33 mouse cellular contexts compared by ENCODE assay signal in genomic region chr5:96255166-96255565, GRCm38 (mm10).
"Had no signal": no experiment of that assay in that cellular context is flagged by ENCODE, and none has a peak within 500 bp of the region (broad histone marks: within the 10 kb centered on the region; RNA-seq: fewer than 3 reads in every experiment).

No protein-coding gene starts in this region.

- H3K4me3 ChIP-seq: heart, embryonic 13.5 days; heart, embryonic 15.5 days; hindbrain, embryonic 10.5 days; hindbrain, embryonic 12.5 days; hindbrain, embryonic 13.5 days; hindbrain, embryonic 15.5 days; intestine, embryonic 15.5 days; kidney, embryonic 15.5 days; layer of hippocampus, adult 2 months; left cerebral cortex, adult 2 months had no signal

- H3K9me3 ChIP-seq: heart, embryonic 13.5 days; heart, embryonic 15.5 days; hindbrain, embryonic 10.5 days; hindbrain, embryonic 12.5 days; hindbrain, embryonic 13.5 days; hindbrain, embryonic 15.5 days; intestine, embryonic 15.5 days; kidney, embryonic 15.5 days had no signal

- H3K27me3 ChIP-seq: heart, embryonic 13.5 days; heart, embryonic 15.5 days; hindbrain, embryonic 12.5 days; hindbrain, embryonic 13.5 days; hindbrain, embryonic 15.5 days; intestine, embryonic 15.5 days; kidney, embryonic 15.5 days had no signal

- DNase-seq: heart, postnatal 10 days; heart, postnatal 14 days; heart, postnatal 36 days; heart, postnatal 4 days; kidney, adult 11 months; kidney, adult 18-20 months; kidney, adult 2 months; kidney, adult 8-10 months; kidney, adult 9 months; kidney, postnatal 10 days; kidney, postnatal 14 days; kidney, postnatal 25 days; kidney, postnatal 36 days; kidney, postnatal 4 days; layer of hippocampus, adult 9-11 months; layer of hippocampus, postnatal 36 days had no signal

- H3K4me2 ChIP-seq: heart, embryonic 13.5 days; heart, embryonic 15.5 days; hindbrain, embryonic 12.5 days; hindbrain, embryonic 13.5 days; hindbrain, embryonic 14.5 days; hindbrain, embryonic 15.5 days; intestine, embryonic 15.5 days; kidney, embryonic 15.5 days had no signal

- H3K4me1 ChIP-seq: hindbrain, embryonic 10.5 days; hindbrain, embryonic 12.5 days; hindbrain, embryonic 13.5 days; hindbrain, embryonic 15.5 days; intestine, embryonic 15.5 days; kidney, embryonic 15.5 days had no signal

- H3K27ac ChIP-seq: heart, embryonic 13.5 days; heart, embryonic 15.5 days; hindbrain, embryonic 10.5 days; hindbrain, embryonic 12.5 days; hindbrain, embryonic 13.5 days; hindbrain, embryonic 14.5 days; hindbrain, embryonic 15.5 days; hindbrain, postnatal 0 days; intestine, embryonic 15.5 days; kidney, embryonic 15.5 days; kidney, postnatal 0 days; layer of hippocampus, adult 2 months; left cerebral cortex, adult 2 months had no signal

- H3K9ac ChIP-seq: heart, embryonic 13.5 days; heart, embryonic 15.5 days; hindbrain, embryonic 12.5 days; hindbrain, embryonic 13.5 days; hindbrain, embryonic 14.5 days; hindbrain, embryonic 15.5 days; intestine, embryonic 15.5 days; kidney, embryonic 15.5 days had no signal

- H3K36me3 ChIP-seq: heart, embryonic 15.5 days; hindbrain, embryonic 12.5 days; hindbrain, embryonic 15.5 days; intestine, embryonic 15.5 days had no signal

- ATAC-seq: hindbrain, embryonic 16.5 days; hindbrain, postnatal 0 days; inflammation-experienced regulatory T-cells, adult 6 months; intestine, embryonic 15.5 days; intestine, embryonic 16.5 days; intestine, postnatal 0 days had no signal
